Mouse (Mus musculus) neural tube, embryonic 11.5 days (tissue): ENCODE results near the gene Smpdl3a. TPM values are rescaled to one million over a fixed set of nuclear protein-coding genes. Genes with fewer than 3 reads are reported as not detected.

Experiments
- ATAC-seq: fragments of 200-750 bp; cut with Nextera tagmentation; 2 replicates; pipeline ENCODE4 v1.8.0; 2017; ENCODE audit warnings: moderate number of reproducible peaks, mild to moderate bottlenecking, moderate TSS enrichment, moderate library complexity; ENCODE audit not compliant: insufficient read depth, low FRiP score, low TSS enrichment
- DNase-seq: peaks from one replicate; pipeline ENCODE4 v3.0.0-alpha.2; 2015; ENCODE audit warnings: low spot score
- H3K27ac ChIP-seq: fragments of 300-500 bp; sonication (generic); 2 replicates; pipeline ENCODE4 v1.5.1; 2014; ENCODE audit warnings: low read depth, mild to moderate bottlenecking, low read length
- H3K27me3 ChIP-seq: fragments of 300-500 bp; sonication (generic); 2 replicates; pipeline ENCODE4 v1.6.1; 2014; ENCODE audit warnings: mild to moderate bottlenecking, low read length, mixed read lengths; ENCODE audit not compliant: control insufficient read depth, insufficient read depth
- H3K36me3 ChIP-seq: fragments of 300-500 bp; sonication (generic); 2 replicates; pipeline ENCODE4 v1.6.1; 2014; ENCODE audit warnings: mild to moderate bottlenecking, low read length, moderate library complexity, mixed read lengths; ENCODE audit not compliant: control insufficient read depth, insufficient read depth
- H3K4me1 ChIP-seq: fragments of 300-500 bp; sonication (generic); 2 replicates; pipeline ENCODE4 v1.6.1; 2014; ENCODE audit warnings: low read length, mixed read lengths; ENCODE audit not compliant: control insufficient read depth, insufficient read depth
- H3K4me2 ChIP-seq: fragments of 300-500 bp; sonication (generic); 2 replicates; pipeline ENCODE4 v1.6.1; 2014; ENCODE audit warnings: low read depth, mild to moderate bottlenecking, moderate library complexity
- H3K4me3 ChIP-seq: fragments of 300-500 bp; sonication (generic); 2 replicates; pipeline ENCODE4 v1.5.1; 2014; ENCODE audit warnings: low read depth, low read length
- H3K9ac ChIP-seq: fragments of 300-500 bp; sonication (generic); 2 replicates; pipeline ENCODE4 v1.6.1; 2014; ENCODE audit warnings: mild to moderate bottlenecking, low read length
- H3K9me3 ChIP-seq: fragments of 300-500 bp; sonication (generic); 2 replicates; pipeline ENCODE4 v1.6.1; 2016; ENCODE audit warnings: low read length; ENCODE audit not compliant: control insufficient read depth
- WGBS: fragments of 180-500 bp; shearing (Covaris S2); extraction: QIAGEN DNeasy Blood & Tissue Kit; methylation state at CpG from one replicate; pipeline ENCODE4 v1.1.7; 2014; 5-methylcytosine and 5-hydroxymethylcytosine counted together
- polyA plus RNA-seq: library from polyadenylated mRNA; unstranded; fragments of >200 nt; fragmentation: Nextera tagmentation; extraction: Ambion mirVana; gene quantifications from 2 replicates; pipeline ENCODE4 v1.2.1, GENCODE M21; 2014

Gene Smpdl3a
- polyA plus RNA-seq, 1 experiment from 2014 or later = 14.0 TPM

- no peaks in the 10 kb centered on the region for H3K36me3 ChIP-seq
Observed at GRCm38 (mm10) chr10:57835982-57836381, 41.8 kb downstream of the Smpdl3a start.

GRCm38 (mm10) chr10:57841638-57842509 is 47.7 kb downstream of the Smpdl3a start:
- Histone ChIP-seq H3K27ac (no peak overlapping the region), H3K36me3 (no peaks in the 10 kb centered on the region), H3K4me3 (no peak overlapping the region), H3K27me3 (no peaks in the 10 kb centered on the region), H3K4me2 (no peak overlapping the region), H3K9ac (no peak overlapping the region), H3K9me3 (no peaks in the 10 kb centered on the region), H3K4me1 (no peaks in the 10 kb centered on the region)
- 42% methylated on average over 8 of the region's 8 CpGs for WGBS
- ATAC-seq (0 out of 2 replicates have a peak, but pooled peaks have one; percentile 39), DNase-seq (peak; percentile 62)

More at GRCm38 (mm10) chr10:57835982-57836381, 41.8 kb downstream of the Smpdl3a start:
- H3K27ac ChIP-seq = no peak overlapping the region
- H3K4me3 ChIP-seq = no peak overlapping the region
- H3K9ac ChIP-seq = no peak overlapping the region
- H3K9me3 ChIP-seq = no peaks in the 10 kb centered on the region
- H3K4me1 ChIP-seq = no peaks in the 10 kb centered on the region
- ATAC-seq (no peak), DNase-seq (no peak)
- no peak overlapping the region for H3K4me2 ChIP-seq
- no peaks in the 10 kb centered on the region for H3K27me3 ChIP-seq

GRCm38 (mm10) chr10:57847916-57848682 is 54.0 kb downstream of the Smpdl3a start:
- H3K9ac ChIP-seq = no peak overlapping the region
- no peak overlapping the region for H3K27ac ChIP-seq
- H3K4me3 ChIP-seq = no peak overlapping the region
- H3K27me3 ChIP-seq = no peaks in the 10 kb centered on the region
- peak; percentile 45 for DNase-seq
- H3K36me3 ChIP-seq = no peaks in the 10 kb centered on the region
- H3K9me3 ChIP-seq = no peaks in the 10 kb centered on the region
- 55% methylated on average over 4 of the region's 6 CpGs for WGBS
- no peak overlapping the region for H3K4me2 ChIP-seq
- ATAC-seq = peak; percentile 68; the same call in 1 of the 2 replicates
- no peaks in the 10 kb centered on the region for H3K4me1 ChIP-seq

Other genes with a start within 250 kb of the Smpdl3a start
- 1.1 and 1.8 TPM in 2 replicates for gene Pkib, start 162.4 kb upstream of the Smpdl3a start, polyA plus RNA-seq
- 933 and 940 TPM in 2 replicates for gene Fabp7, start 9.5 kb upstream of the Smpdl3a start, polyA plus RNA-seq